Mouse (Mus musculus): ENCODE data around the gene Gm10112. TPM values are rescaled to one million over a fixed set of nuclear protein-coding genes. Genes with fewer than 3 reads are reported as not detected.

Gm10112 gene
- polyA plus RNA-seq (2016; fragmentation: Nextera tagmentation; extraction: Ambion mirVana) = not detected in 2 replicates

- no peak within 1 kb of the TSS for H3K4me3 ChIP-seq
- no peak within 1 kb of the TSS for H3K4me2 ChIP-seq (replicated peaks)
- H3K27me3 ChIP-seq = no peaks in the 10 kb centered on the region
- no peak within 1 kb of the TSS for H3K27ac ChIP-seq
- no peak for ATAC-seq (ENCODE audit: low FRiP score)
- no peaks in the 10 kb centered on the region for H3K9me3 ChIP-seq (replicated peaks)
- H3K9ac ChIP-seq = no peak within 1 kb of the TSS
- WGBS = 94% methylated on average over 3 of the region's 3 CpGs
- no peaks in the 10 kb centered on the region for H3K4me1 ChIP-seq
- no peaks in the 10 kb centered on the region for H3K36me3 ChIP-seq
Observed at GRCm38 (mm10) chrX:111168040-111168439, at the start of gene Gm10112. Gene Gm10112 (plus strand): TSS chrX:111168340.

GRCm38 (mm10) chrX:111189574-111189973, 21.4 kb downstream of the Gm10112 start:
- ATAC-seq (ENCODE audit: low FRiP score) = no peak
- Histone ChIP-seq H3K27me3 (no peaks in the 10 kb centered on the region), H3K36me3 (no peaks in the 10 kb centered on the region), H3K4me2 (replicated peaks) (no peak overlapping the region), H3K9ac (no peak overlapping the region), H3K9me3 (replicated peaks) (no peaks in the 10 kb centered on the region), H3K4me1 (no peaks in the 10 kb centered on the region), H3K27ac (no peak overlapping the region), H3K4me3 (no peak overlapping the region)
- 100% methylated on average over 1 of the region's 1 CpGs for WGBS

GRCm38 (mm10) chrX:111196376-111196775, 28.2 kb downstream of the Gm10112 start:
- ATAC-seq (ENCODE audit: low FRiP score) = no peak
- Histone ChIP-seq H3K27me3 (no peaks in the 10 kb centered on the region), H3K9me3 (replicated peaks) (no peaks in the 10 kb centered on the region), H3K36me3 (no peaks in the 10 kb centered on the region), H3K4me1 (no peaks in the 10 kb centered on the region), H3K9ac (no peak overlapping the region), H3K4me3 (no peak overlapping the region), H3K27ac (no peak overlapping the region), H3K4me2 (replicated peaks) (no peak overlapping the region)
- 1% methylated on average over 2 of the region's 2 CpGs for WGBS

GRCm38 (mm10) chrX:111210225-111210624, 42.1 kb downstream of the Gm10112 start:
- no peak for ATAC-seq (ENCODE audit: low FRiP score)
- H3K36me3 ChIP-seq = no peaks in the 10 kb centered on the region

More at GRCm38 (mm10) chrX:111210225-111210624, 42.1 kb downstream of the Gm10112 start:
- no peak overlapping the region for H3K4me3 ChIP-seq
- no peak overlapping the region for H3K27ac ChIP-seq
- H3K27me3 ChIP-seq = no peaks in the 10 kb centered on the region
- no peak overlapping the region for H3K4me2 ChIP-seq (replicated peaks)
- no peaks in the 10 kb centered on the region for H3K4me1 ChIP-seq
- H3K9ac ChIP-seq = no peak overlapping the region
- no peaks in the 10 kb centered on the region for H3K9me3 ChIP-seq (replicated peaks)
- WGBS = 23% methylated on average over 5 of the region's 5 CpGs

Other genes with a start within 250 kb of the Gm10112 start
- not detected in 2 replicates for gene Cylc1, start 57.9 kb upstream of the Gm10112 start, polyA plus RNA-seq (2016; fragmentation: Nextera tagmentation; extraction: Ambion mirVana)

Data from hindbrain, embryonic 12.5 days (tissue).